Mouse (Mus musculus): ENCODE data around the gene N4bp2l1. TPM values are rescaled to one million over a fixed set of nuclear protein-coding genes. Genes with fewer than 3 reads are reported as not detected.

The N4bp2l1 gene
- polyA plus RNA-seq, 1 experiment from 2014 or later = 3.4 TPM

GRCm38 (mm10) chr5:150561376-150561775, 35.6 kb downstream of the N4bp2l1 start:
- ATAC-seq (ENCODE audit: insufficient read depth, low FRiP score, low TSS enrichment) = no peak
- H3K27ac ChIP-seq (ENCODE audit: low read depth, low read length) = no peak overlapping the region
- no peaks in the 10 kb centered on the region for H3K9me3 ChIP-seq (ENCODE audit: control insufficient read depth, low read length)
- DNase-seq (ENCODE audit: low spot score) = no peak
- peaks cover 4% of the 10 kb centered on the region; the same call in 1 of the 2 replicates for H3K36me3 ChIP-seq (ENCODE audit: control insufficient read depth, insufficient read depth, low read length)
- no peaks in the 10 kb centered on the region for H3K27me3 ChIP-seq (ENCODE audit: control insufficient read depth, insufficient read depth, low read length)
- H3K4me1 ChIP-seq (ENCODE audit: control insufficient read depth, insufficient read depth, low read length) = no peaks in the 10 kb centered on the region
- no peak overlapping the region for H3K4me3 ChIP-seq (ENCODE audit: low read depth, low read length)
- no peak overlapping the region for H3K4me2 ChIP-seq (ENCODE audit: low read depth)
- no peak overlapping the region for H3K9ac ChIP-seq (ENCODE audit: low read length)

DNA sequence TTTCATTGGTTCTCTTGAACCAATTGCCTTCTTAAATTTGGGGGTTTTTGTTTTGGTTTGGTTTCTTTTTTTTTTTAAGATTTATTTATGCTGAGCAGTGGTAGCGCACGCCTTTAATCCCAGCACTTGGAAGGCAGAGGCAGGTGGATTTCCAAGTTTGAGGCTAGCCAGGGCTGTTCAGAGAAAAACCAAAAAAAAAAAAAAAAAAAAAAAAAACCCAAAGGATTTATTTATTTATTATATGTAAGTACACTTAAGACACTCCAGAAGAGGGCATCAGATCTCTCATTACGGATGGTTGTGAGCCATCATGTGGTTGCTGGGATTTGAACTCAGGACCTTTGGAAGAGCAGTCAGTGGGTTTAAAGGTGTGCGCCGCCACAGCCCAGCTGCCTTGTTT, 36.1 kb downstream of the N4bp2l1 start:
- H3K4me2 ChIP-seq (ENCODE audit: low read depth) = no peak overlapping the region
- no peak overlapping the region for H3K27ac ChIP-seq (ENCODE audit: low read depth, low read length)
- WGBS = 96% methylated on average over 5 of the region's 5 CpGs
- H3K4me3 ChIP-seq (ENCODE audit: low read depth, low read length) = no peak overlapping the region
- no peak overlapping the region for H3K9ac ChIP-seq (ENCODE audit: low read length)
- no peaks in the 10 kb centered on the region for H3K9me3 ChIP-seq (ENCODE audit: control insufficient read depth, low read length)
- no peak for ATAC-seq (ENCODE audit: insufficient read depth, low FRiP score, low TSS enrichment)
- peaks cover 4% of the 10 kb centered on the region; the same call in 1 of the 2 replicates for H3K36me3 ChIP-seq (ENCODE audit: control insufficient read depth, insufficient read depth, low read length)
- no peak for DNase-seq (ENCODE audit: low spot score)
- no peaks in the 10 kb centered on the region for H3K4me1 ChIP-seq (ENCODE audit: control insufficient read depth, insufficient read depth, low read length)
- H3K27me3 ChIP-seq (ENCODE audit: control insufficient read depth, insufficient read depth, low read length) = no peaks in the 10 kb centered on the region

GRCm38 (mm10) chr5:150559519-150560103, 37.4 kb downstream of the N4bp2l1 start:
- H3K36me3 ChIP-seq (ENCODE audit: control insufficient read depth, insufficient read depth, low read length) = peaks cover 4% of the 10 kb centered on the region; the same call in 1 of the 2 replicates
- H3K4me3 ChIP-seq (ENCODE audit: low read depth, low read length) = no peak overlapping the region

GRCm38 (mm10) chr5:150551637-150552036, 45.4 kb downstream of the N4bp2l1 start:
- ATAC-seq (ENCODE audit: insufficient read depth, low FRiP score, low TSS enrichment) (no peak), DNase-seq (ENCODE audit: low spot score) (no peak)
- no peak overlapping the region for H3K4me3 ChIP-seq (ENCODE audit: low read depth, low read length)
- 82% methylated on average over 3 of the region's 3 CpGs for WGBS
- H3K27ac ChIP-seq (ENCODE audit: low read depth, low read length) = no peak overlapping the region
- H3K36me3 ChIP-seq (ENCODE audit: control insufficient read depth, insufficient read depth, low read length) = peaks cover 2% of the 10 kb centered on the region; the same call in 1 of the 2 replicates
- H3K9ac ChIP-seq (ENCODE audit: low read length) = no peak overlapping the region
- H3K9me3 ChIP-seq (ENCODE audit: control insufficient read depth, low read length) = no peaks in the 10 kb centered on the region
- no peak overlapping the region for H3K4me2 ChIP-seq (ENCODE audit: low read depth)
- H3K27me3 ChIP-seq (ENCODE audit: control insufficient read depth, insufficient read depth, low read length) = no peaks in the 10 kb centered on the region
- H3K4me1 ChIP-seq (ENCODE audit: control insufficient read depth, insufficient read depth, low read length) = no peaks in the 10 kb centered on the region

More at GRCm38 (mm10) chr5:150559519-150560103, 37.4 kb downstream of the N4bp2l1 start:
- no peak overlapping the region for H3K4me2 ChIP-seq (ENCODE audit: low read depth)
- H3K9ac ChIP-seq (ENCODE audit: low read length) = no peak overlapping the region
- no peak overlapping the region for H3K27ac ChIP-seq (ENCODE audit: low read depth, low read length)
- no peaks in the 10 kb centered on the region for H3K9me3 ChIP-seq (ENCODE audit: control insufficient read depth, low read length)
- ATAC-seq (ENCODE audit: insufficient read depth, low FRiP score, low TSS enrichment) (no peak), DNase-seq (ENCODE audit: low spot score) (no peak)
- H3K27me3 ChIP-seq (ENCODE audit: control insufficient read depth, insufficient read depth, low read length) = no peaks in the 10 kb centered on the region
- no peaks in the 10 kb centered on the region for H3K4me1 ChIP-seq (ENCODE audit: control insufficient read depth, insufficient read depth, low read length)
- 96% methylated on average over 6 of the region's 6 CpGs for WGBS

GRCm38 (mm10) chr5:150543184-150543583, 53.8 kb downstream of the N4bp2l1 start:
- Histone ChIP-seq H3K27me3 (ENCODE audit: control insufficient read depth, insufficient read depth, low read length) (no peaks in the 10 kb centered on the region), H3K4me2 (ENCODE audit: low read depth) (no peak overlapping the region), H3K36me3 (ENCODE audit: control insufficient read depth, insufficient read depth, low read length) (peaks cover 12% of the 10 kb centered on the region), H3K27ac (ENCODE audit: low read depth, low read length) (no peak overlapping the region), H3K9ac (ENCODE audit: low read length) (no peak overlapping the region), H3K9me3 (ENCODE audit: control insufficient read depth, low read length) (no peaks in the 10 kb centered on the region), H3K4me1 (ENCODE audit: control insufficient read depth, insufficient read depth, low read length) (no peaks in the 10 kb centered on the region), H3K4me3 (ENCODE audit: low read depth, low read length) (no peak overlapping the region)
- no peak for ATAC-seq (ENCODE audit: insufficient read depth, low FRiP score, low TSS enrichment)
- 95% methylated on average over 2 of the region's 2 CpGs for WGBS
- no peak for DNase-seq (ENCODE audit: low spot score)

DNA sequence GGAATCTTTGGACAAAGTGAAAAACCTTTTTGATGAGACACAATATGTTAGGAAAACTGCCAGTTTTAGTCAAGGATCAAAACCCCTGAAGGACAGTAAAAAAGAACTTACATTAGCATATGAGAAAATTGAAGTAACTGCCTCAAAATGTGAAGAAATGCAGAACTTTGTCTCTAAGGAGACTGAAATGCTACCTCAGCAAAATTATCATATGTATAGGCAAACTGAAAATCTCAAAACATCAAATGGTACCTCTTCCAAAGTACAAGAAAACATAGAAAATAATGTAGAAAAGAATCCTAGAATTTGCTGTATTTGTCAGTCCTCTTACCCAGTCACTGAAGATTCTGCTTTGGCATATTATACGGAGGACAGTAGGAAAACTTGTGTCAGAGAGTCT, 55.7 kb downstream of the N4bp2l1 start:
- DNase-seq (ENCODE audit: low spot score) (no peak), ATAC-seq (ENCODE audit: insufficient read depth, low FRiP score, low TSS enrichment) (no peak)
- H3K27ac ChIP-seq (ENCODE audit: low read depth, low read length) = no peak overlapping the region
- H3K27me3 ChIP-seq (ENCODE audit: control insufficient read depth, insufficient read depth, low read length) = no peaks in the 10 kb centered on the region
- H3K36me3 ChIP-seq (ENCODE audit: control insufficient read depth, insufficient read depth, low read length) = peaks cover 12% of the 10 kb centered on the region
- H3K4me1 ChIP-seq (ENCODE audit: control insufficient read depth, insufficient read depth, low read length) = no peaks in the 10 kb centered on the region
- H3K4me3 ChIP-seq (ENCODE audit: low read depth, low read length) = no peak overlapping the region
- WGBS = 98% methylated on average over 1 of the region's 1 CpGs
- H3K9ac ChIP-seq (ENCODE audit: low read length) = no peak overlapping the region
- H3K4me2 ChIP-seq (ENCODE audit: low read depth) = no peak overlapping the region
- no peaks in the 10 kb centered on the region for H3K9me3 ChIP-seq (ENCODE audit: control insufficient read depth, low read length)

DNA sequence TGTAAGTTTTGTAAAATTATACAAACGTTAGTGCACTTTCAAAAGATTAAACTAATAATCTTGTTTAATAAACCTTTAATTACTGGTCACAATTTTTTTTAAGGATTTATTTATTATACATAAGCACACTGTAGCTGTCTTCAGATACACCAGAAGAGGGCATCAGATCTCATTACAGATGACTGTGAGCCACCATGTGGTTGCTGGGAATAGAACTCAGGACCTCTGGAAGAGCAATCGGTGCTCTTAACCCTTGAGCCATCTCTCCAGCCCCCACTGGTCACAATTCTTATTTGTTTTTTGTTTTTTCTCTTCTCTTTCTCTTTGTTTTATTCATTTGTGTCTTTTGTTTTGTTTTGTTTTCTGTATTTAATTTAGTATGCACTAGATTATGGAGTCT, 71.7 kb downstream of the N4bp2l1 start:
- 81% methylated on average over 2 of the region's 2 CpGs for whole genome bisulfite sequencing
- ATAC-seq (ENCODE audit: insufficient read depth, low FRiP score, low TSS enrichment) = no peak
- H3K27me3 ChIP-seq (ENCODE audit: control insufficient read depth, insufficient read depth, low read length) = no peaks in the 10 kb centered on the region

DNA sequence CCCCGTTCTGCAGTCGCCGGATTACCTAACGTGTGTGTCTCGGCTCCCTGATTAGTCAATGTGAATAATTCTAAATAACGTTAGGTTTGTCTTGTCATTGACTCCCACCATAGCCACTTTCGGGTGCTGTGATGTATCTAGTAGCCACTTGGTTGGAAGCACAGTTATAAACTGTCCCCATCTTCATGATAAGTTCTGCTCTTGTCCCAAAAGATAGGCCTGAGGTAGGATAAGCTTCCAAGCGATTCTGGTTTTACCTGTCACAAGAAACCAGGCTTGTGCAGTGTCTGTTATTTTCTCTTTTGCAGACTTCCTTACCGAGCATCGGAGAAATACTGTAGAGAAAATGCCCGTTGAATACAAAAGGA, 74.1 kb downstream of the N4bp2l1 start:
- Histone ChIP-seq H3K9me3 (ENCODE audit: control insufficient read depth, low read length) (no peaks in the 10 kb centered on the region), H3K4me2 (ENCODE audit: low read depth) (peak overlapping the region; percentile 54), H3K4me1 (ENCODE audit: control insufficient read depth, insufficient read depth, low read length) (no peaks in the 10 kb centered on the region), H3K36me3 (ENCODE audit: control insufficient read depth, insufficient read depth, low read length) (no peaks in the 10 kb centered on the region), H3K27ac (ENCODE audit: low read depth, low read length) (0 out of 2 replicates have a peak overlapping the region, but pooled peaks have one; percentile 9), H3K4me3 (ENCODE audit: low read depth, low read length) (peak overlapping the region; percentile 79), H3K9ac (ENCODE audit: low read length) (peak overlapping the region; percentile 92), H3K27me3 (ENCODE audit: control insufficient read depth, insufficient read depth, low read length) (no peaks in the 10 kb centered on the region)
- DNase-seq (ENCODE audit: low spot score) (no peak), ATAC-seq (ENCODE audit: insufficient read depth, low FRiP score, low TSS enrichment) (no peak; the same call in 1 of the 2 replicates)
- WGBS = 12% methylated on average over 11 of the region's 11 CpGs

More for the DNA sequence above, 71.7 kb downstream of the N4bp2l1 start:
- Histone ChIP-seq H3K9ac (ENCODE audit: low read length) (no peak overlapping the region), H3K4me1 (ENCODE audit: control insufficient read depth, insufficient read depth, low read length) (no peaks in the 10 kb centered on the region), H3K4me2 (ENCODE audit: low read depth) (no peak overlapping the region), H3K4me3 (ENCODE audit: low read depth, low read length) (no peak overlapping the region), H3K36me3 (ENCODE audit: control insufficient read depth, insufficient read depth, low read length) (no peaks in the 10 kb centered on the region), H3K27ac (ENCODE audit: low read depth, low read length) (no peak overlapping the region), H3K9me3 (ENCODE audit: control insufficient read depth, low read length) (no peaks in the 10 kb centered on the region)
- no peak for DNase-seq (ENCODE audit: low spot score)
